Mouse (Mus musculus) forebrain, embryonic 16.5 days (tissue): ENCODE results near the gene Dcun1d5. TPM values are rescaled to one million over a fixed set of nuclear protein-coding genes. Genes with fewer than 3 reads are reported as not detected.

Experiments
- ATAC-seq: fragments of 200-750 bp; cut with Nextera tagmentation; 2 replicates; pipeline ENCODE4 v1.8.0; 2017; ENCODE audit warnings: mild to moderate bottlenecking, moderate library complexity
- H3K27ac ChIP-seq: fragments of 300-500 bp; sonication (generic); 2 replicates; pipeline ENCODE4 v1.5.1; 2014; ENCODE audit warnings: low read length, control low read depth
- H3K27me3 ChIP-seq: fragments of 300-500 bp; sonication (generic); replicated peaks from 2 replicates; pipeline ENCODE4 v1.6.1; 2014; ENCODE audit warnings: low read length; ENCODE audit not compliant: control insufficient read depth, insufficient read depth
- H3K36me3 ChIP-seq: fragments of 300-500 bp; sonication (generic); 2 replicates; pipeline ENCODE4 v1.6.1; 2014; ENCODE audit not compliant: control insufficient read depth, insufficient read depth
- H3K4me1 ChIP-seq: fragments of 300-500 bp; sonication (generic); replicated peaks from 2 replicates; pipeline ENCODE4 v1.6.1; 2014; ENCODE audit warnings: low read length; ENCODE audit not compliant: control insufficient read depth, insufficient read depth
- H3K4me2 ChIP-seq: fragments of 300-500 bp; sonication (generic); 2 replicates; pipeline ENCODE4 v1.6.1; 2014; ENCODE audit warnings: mild to moderate bottlenecking, low read length, control low read depth
- H3K4me3 ChIP-seq: fragments of 300-500 bp; sonication (generic); replicated peaks from 2 replicates; pipeline ENCODE4 v1.5.1; 2014; ENCODE audit warnings: mild to moderate bottlenecking, low read length, control low read depth
- H3K9ac ChIP-seq: fragments of 300-500 bp; sonication (generic); replicated peaks from 2 replicates; pipeline ENCODE4 v1.6.1; 2014; ENCODE audit warnings: low read depth, low read length, control low read depth
- H3K9me3 ChIP-seq: fragments of 300-500 bp; sonication (generic); 2 replicates; pipeline ENCODE4 v1.6.1; 2016; ENCODE audit warnings: low read length; ENCODE audit not compliant: control insufficient read depth
- WGBS: fragments of 180-500 bp; shearing (Covaris S2); extraction: QIAGEN DNeasy Blood & Tissue Kit; methylation state at CpG from one replicate; pipeline ENCODE4 v1.1.7; 2014; 5-methylcytosine and 5-hydroxymethylcytosine counted together
- polyA plus RNA-seq: library from polyadenylated mRNA; unstranded; fragments of >200 nt; fragmentation: Nextera tagmentation; extraction: Ambion mirVana; gene quantifications from 2 replicates; pipeline ENCODE4 v1.2.1, GENCODE M21; 2015

Gene Dcun1d5
- 120 and 133 TPM in 2 replicates for polyA plus RNA-seq

DNA sequence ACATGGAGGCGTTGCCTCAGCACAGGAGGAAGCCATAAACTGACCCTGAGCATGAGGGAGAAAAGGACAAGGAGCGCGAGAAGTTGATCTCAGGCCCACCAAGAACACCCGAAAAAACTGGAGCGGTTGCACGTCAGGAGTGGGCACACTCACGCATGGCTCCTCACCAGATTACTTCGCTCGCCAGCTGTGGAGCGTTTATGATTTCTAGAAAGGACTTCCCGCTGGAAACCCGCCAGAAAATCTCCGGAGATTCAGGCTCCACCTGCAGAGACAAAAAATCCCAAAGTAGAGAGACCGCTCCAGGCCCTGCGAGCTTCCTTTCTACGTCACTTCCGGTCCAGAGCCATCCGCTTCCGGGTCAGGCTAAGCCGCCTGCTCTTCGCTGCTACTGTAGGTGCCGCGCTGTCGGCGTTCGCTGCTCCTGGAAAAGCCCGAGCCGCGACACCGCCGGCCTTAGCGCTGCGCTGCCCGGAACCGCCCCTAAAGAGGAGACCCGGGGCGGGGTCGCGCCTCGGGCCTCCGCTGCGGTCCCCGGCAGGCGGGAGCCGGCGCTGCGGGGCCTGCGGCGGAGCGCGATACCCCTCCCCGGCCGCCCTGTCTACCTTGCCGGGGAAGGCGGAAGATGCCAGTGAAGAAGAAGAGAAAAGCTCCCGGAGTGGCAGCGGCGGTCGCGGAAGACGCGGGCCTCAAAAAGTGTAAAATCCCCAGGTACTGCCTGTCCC is at the start of gene Dcun1d5, which contains the start of gene Dync2h1:
TSS of gene Dcun1d5 (plus strand) at position 349 of the 725 bp plus-strand sequence.
TSS of gene Dync2h1 (minus strand) at position 275 of the 725 bp plus-strand sequence.
- peaks cover 5% of the 10 kb centered on the region; the same call in 1 of the 2 replicates for H3K36me3 ChIP-seq
- WGBS, result under 1% methylated on average over 60 of the region's 62 CpGs
- ATAC-seq, result peak; percentile 99
- peaks cover 19% of the 10 kb centered on the region for H3K4me1 ChIP-seq
- H3K9ac ChIP-seq, result peak within 1 kb of the TSS; percentile 88
- no peaks in the 10 kb centered on the region for H3K27me3 ChIP-seq
- H3K4me2 ChIP-seq, result peak within 1 kb of the TSS; percentile 82
- H3K27ac ChIP-seq, result peak within 1 kb of the TSS; percentile 94
- no peaks in the 10 kb centered on the region for H3K9me3 ChIP-seq
- H3K4me3 ChIP-seq, result peak within 1 kb of the TSS; percentile 86

DNA sequence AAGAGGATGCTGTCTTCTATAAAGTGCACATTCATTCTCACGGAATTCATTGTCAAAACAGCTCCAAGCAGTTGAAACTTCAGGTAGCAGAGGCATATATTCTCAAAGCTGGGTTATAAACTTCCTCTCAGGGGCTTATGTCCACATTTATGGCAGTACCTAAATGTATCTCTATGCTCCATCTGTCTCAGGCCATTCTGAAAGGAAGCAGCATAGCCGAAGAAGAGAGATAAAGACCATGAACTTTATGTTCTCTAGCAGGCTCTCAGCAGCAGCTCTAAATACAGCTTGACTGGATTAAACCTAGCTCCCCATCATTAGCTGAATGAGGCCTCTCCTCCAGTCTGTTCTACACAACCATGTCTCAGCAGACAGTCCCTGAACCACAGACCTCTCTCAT is 29.9 kb upstream of the Dcun1d5 start:
- peaks cover 13% of the 10 kb centered on the region for H3K36me3 ChIP-seq
- WGBS, result 92% methylated on average over 2 of the region's 2 CpGs
- no peak overlapping the region for H3K27ac ChIP-seq
- H3K4me2 ChIP-seq, result no peak overlapping the region
- H3K4me3 ChIP-seq, result no peak overlapping the region
- no peak for ATAC-seq
- H3K4me1 ChIP-seq, result no peaks in the 10 kb centered on the region
- H3K9me3 ChIP-seq, result no peaks in the 10 kb centered on the region
- no peak overlapping the region for H3K9ac ChIP-seq
- H3K27me3 ChIP-seq, result no peaks in the 10 kb centered on the region

DNA sequence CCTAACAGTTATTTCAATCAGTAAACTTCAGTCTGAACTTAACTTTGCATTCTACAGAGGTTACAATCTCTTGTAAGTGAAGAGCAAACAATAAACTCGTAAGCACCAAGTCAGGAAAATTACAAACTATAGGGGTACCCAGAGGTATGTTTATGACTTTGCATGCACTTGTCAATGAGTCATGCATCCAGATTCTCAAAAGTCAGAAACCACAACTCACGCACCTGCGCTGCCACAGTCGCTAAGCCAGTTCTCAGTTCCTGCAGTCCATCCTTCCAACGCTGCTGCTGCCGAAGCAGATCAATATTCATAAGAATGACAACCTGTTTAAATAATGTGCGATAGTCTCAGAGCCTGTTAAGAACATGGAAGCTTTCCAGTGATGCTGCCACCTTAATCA is 25.7 kb upstream of the Dcun1d5 start:
- no peak overlapping the region for H3K4me3 ChIP-seq
- no peaks in the 10 kb centered on the region for H3K4me1 ChIP-seq
- H3K9ac ChIP-seq, result no peak overlapping the region
- no peak for ATAC-seq
- no peak overlapping the region for H3K4me2 ChIP-seq
- WGBS, result 97% methylated on average over 7 of the region's 7 CpGs
- H3K36me3 ChIP-seq, result peaks cover 16% of the 10 kb centered on the region
- H3K9me3 ChIP-seq, result no peaks in the 10 kb centered on the region
- no peaks in the 10 kb centered on the region for H3K27me3 ChIP-seq
- no peak overlapping the region for H3K27ac ChIP-seq

DNA sequence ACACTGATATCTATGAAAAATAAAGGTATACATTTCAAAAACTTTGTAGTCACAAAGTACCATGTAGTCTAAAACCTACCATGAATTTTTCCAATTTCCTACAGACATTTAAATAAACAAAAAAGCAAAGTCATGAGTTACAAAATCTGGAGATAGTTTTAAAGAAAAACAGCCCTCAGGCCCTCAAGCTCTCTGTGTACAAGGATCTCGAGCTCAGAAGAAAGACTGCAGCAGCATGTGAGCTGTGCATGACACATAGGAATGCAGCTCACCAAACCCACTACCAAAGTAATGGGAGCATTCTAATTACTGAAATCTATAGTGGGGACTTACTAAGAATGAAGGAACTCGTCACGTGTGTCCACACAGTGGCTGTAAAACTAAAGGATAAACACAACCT is 24.6 kb upstream of the Dcun1d5 start:
- Histone ChIP-seq H3K9ac (no peak overlapping the region), H3K4me3 (no peak overlapping the region), H3K4me1 (no peaks in the 10 kb centered on the region), H3K27ac (no peak overlapping the region), H3K27me3 (no peaks in the 10 kb centered on the region), H3K9me3 (no peaks in the 10 kb centered on the region), H3K4me2 (no peak overlapping the region), H3K36me3 (peaks cover 16% of the 10 kb centered on the region)
- 76% methylated on average over 3 of the region's 3 CpGs for WGBS
- ATAC-seq, result no peak

DNA sequence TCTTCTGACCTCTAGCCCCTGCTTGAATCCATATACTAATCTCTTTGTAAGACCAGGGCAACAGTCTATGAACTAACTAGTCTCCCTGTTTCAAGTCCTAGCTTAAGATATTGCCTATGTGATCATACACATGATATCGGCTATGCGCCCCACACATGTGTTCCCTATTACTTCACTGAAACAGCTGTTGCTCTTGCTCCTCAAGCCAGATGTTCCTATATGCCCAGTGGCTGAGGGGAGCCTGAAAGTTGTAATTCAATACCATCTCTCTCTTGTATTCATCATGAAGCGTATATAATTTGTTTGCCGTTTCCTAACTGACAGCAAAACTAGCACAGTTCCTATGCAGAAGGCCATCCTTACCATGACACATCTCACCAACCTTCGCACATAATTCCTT is 23.6 kb upstream of the Dcun1d5 start:
- WGBS, result 95% methylated on average over 5 of the region's 5 CpGs
- Histone ChIP-seq H3K36me3 (peaks cover 22% of the 10 kb centered on the region), H3K4me3 (no peak overlapping the region), H3K9me3 (no peaks in the 10 kb centered on the region), H3K4me2 (no peak overlapping the region), H3K27ac (no peak overlapping the region), H3K4me1 (no peaks in the 10 kb centered on the region), H3K27me3 (no peaks in the 10 kb centered on the region), H3K9ac (no peak overlapping the region)
- ATAC-seq, result no peak

DNA sequence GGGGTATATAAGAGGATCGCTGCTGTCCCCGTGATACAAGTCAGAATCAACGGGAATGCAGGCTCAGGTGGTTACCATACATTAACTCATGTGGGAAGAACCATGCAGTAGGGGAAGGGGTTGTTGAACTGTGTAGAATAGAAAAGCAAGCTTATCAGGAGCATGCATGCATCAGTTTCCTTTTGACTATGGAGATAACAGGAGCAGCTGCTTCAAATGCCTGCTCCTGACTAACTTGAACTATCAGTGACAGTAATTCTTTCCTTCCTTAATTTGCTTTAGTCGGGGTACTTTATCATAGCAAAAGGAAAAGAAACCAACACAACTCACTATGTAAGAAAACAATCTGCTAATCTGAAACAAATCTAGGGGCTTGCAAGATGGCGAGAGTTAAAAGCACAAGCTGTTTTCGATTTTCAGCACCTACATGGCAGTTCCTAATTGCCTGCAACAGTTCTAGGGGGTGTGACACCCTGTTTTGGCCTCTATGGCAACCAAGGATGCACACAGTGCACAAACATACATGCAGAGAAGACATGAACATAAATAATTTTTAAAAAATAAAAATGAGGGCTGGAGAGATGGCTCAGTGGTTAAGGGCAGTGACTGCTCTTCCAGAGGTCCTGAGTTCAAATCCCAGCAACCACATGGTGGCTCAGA is 16.9 kb upstream of the Dcun1d5 start:
- H3K4me3 ChIP-seq, result no peak overlapping the region
- no peak overlapping the region for H3K9ac ChIP-seq
- no peak for ATAC-seq
- H3K4me2 ChIP-seq, result no peak overlapping the region
- H3K4me1 ChIP-seq, result no peaks in the 10 kb centered on the region
- 91% methylated on average over 6 of the region's 6 CpGs for WGBS
- H3K27ac ChIP-seq, result no peak overlapping the region
- H3K9me3 ChIP-seq, result no peaks in the 10 kb centered on the region
- H3K36me3 ChIP-seq, result peaks cover 13% of the 10 kb centered on the region
- H3K27me3 ChIP-seq, result no peaks in the 10 kb centered on the region

DNA sequence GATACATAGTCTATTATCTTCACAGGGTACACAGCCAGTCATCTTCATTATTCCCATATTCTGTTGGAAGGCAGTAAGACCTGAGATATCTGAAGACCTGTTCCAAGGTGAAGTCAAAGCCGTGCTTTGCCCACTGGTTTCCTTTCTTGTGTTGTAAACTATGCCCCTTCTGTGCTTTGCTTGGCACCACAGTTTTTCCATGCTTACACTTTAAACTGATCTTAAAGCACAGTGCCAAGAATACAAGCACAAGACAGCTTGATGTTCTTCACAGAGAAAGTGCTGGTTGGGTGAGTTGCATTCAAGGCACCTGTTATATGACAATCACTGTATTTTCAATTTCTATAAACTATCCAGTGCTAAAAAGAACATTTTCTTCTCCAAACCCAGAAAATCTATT is 10.6 kb upstream of the Dcun1d5 start:
- 97% methylated on average over 1 of the region's 1 CpGs for WGBS
- Histone ChIP-seq H3K36me3 (0 out of 2 replicates have a peak, but pooled peaks cover 2% of the 10 kb centered on the region), H3K9me3 (no peaks in the 10 kb centered on the region), H3K4me3 (no peak overlapping the region), H3K27me3 (no peaks in the 10 kb centered on the region), H3K4me1 (peaks cover 4% of the 10 kb centered on the region), H3K9ac (no peak overlapping the region), H3K27ac (no peak overlapping the region), H3K4me2 (no peak overlapping the region)
- no peak for ATAC-seq

DNA sequence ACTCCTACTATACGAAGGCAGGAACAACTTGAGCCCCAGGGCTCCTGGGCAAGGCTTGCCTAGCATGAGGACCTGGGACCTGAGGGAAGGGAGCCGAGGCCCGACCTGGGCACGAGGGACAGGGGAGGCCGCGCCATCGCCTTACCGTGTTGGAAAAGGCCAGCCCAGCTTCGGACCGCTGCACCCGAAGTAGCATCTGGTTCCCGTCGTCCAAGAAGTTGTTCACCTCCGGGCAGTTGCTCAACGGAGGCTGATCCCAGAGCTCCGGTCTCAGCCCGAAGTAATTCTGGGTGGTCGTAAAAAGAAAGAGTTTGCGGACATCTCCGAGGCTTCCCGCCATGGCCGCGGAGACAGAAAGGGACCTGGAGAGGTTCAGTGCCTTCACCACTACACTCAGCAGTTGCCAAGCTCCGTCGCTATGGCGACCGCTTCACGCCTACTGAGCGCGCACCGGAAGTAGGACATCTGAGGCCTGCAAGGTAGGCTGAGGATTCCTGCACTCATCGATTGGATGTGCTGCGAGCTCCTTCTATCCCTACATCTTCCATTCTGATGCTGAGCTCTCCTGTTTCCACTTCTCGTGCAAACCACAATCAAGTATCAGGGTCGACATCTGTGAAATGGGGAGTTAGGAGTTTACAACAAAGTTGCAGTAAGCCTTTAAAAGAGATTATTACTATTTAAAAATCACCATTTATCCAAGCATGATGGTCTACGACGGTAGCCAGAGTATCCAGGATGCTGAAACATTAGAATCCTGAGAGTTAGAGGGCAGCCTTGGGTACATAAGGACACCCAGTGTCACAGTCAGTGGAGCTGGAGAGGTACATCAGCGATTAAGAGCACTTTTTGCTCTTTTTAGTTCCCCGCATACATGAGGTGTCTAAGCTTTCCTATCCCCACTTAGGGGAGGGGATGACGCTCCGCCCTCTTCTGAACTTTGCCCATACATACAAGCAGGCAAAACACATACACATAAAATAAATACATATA is 7.4 kb upstream of the Dcun1d5 start:
- Histone ChIP-seq H3K36me3 (peaks cover 8% of the 10 kb centered on the region; the same call in 1 of the 2 replicates), H3K4me3 (peak overlapping the region; percentile 72), H3K27me3 (no peaks in the 10 kb centered on the region), H3K9me3 (no peaks in the 10 kb centered on the region), H3K4me1 (peaks cover 4% of the 10 kb centered on the region), H3K4me2 (peak overlapping the region; percentile 90), H3K27ac (0 out of 2 replicates have a peak overlapping the region, but pooled peaks have one; percentile 7), H3K9ac (peak overlapping the region; percentile 74)
- ATAC-seq, result peak; percentile 100
- WGBS, result 10% methylated on average over 41 of the region's 41 CpGs
